Mouse (Mus musculus) limb, embryonic 10.5 days (tissue): ENCODE measurements around the gene Reps1. TPM values are rescaled to one million over a fixed set of nuclear protein-coding genes. Genes with fewer than 3 reads are reported as not detected.

Experiments used
- DNase-seq: peaks from one replicate; pipeline ENCODE4 v3.0.0-alpha.2; 2017; ENCODE audit warnings: low spot score
- H3K27ac ChIP-seq: fragments of 300-500 bp; sonication (generic); 2 replicates; pipeline ENCODE4 v1.5.1; 2016; ENCODE audit warnings: mild to moderate bottlenecking
- H3K27me3 ChIP-seq: fragments of 300-500 bp; sonication (generic); 2 replicates; pipeline ENCODE4 v1.6.1; 2016; ENCODE audit warnings: low read depth, mild to moderate bottlenecking; ENCODE audit not compliant: poor library complexity, severe bottlenecking
- H3K36me3 ChIP-seq: fragments of 300-500 bp; sonication (generic); 2 replicates; pipeline ENCODE4 v1.6.1; 2016; ENCODE audit warnings: mild to moderate bottlenecking, moderate library complexity
- H3K4me1 ChIP-seq: fragments of 300-500 bp; sonication (generic); 2 replicates; pipeline ENCODE4 v1.6.1; 2016
- H3K4me3 ChIP-seq: fragments of 300-500 bp; sonication (generic); 2 replicates; pipeline ENCODE4 v1.5.1; 2016; ENCODE audit warnings: mild to moderate bottlenecking, moderate library complexity
- H3K9me3 ChIP-seq: fragments of 300-500 bp; sonication (generic); replicated peaks from 2 replicates; pipeline ENCODE4 v1.6.1; 2016; ENCODE audit warnings: mild to moderate bottlenecking
- WGBS: fragments of 180-500 bp; shearing (Covaris S2); methylation state at CpG from one replicate; pipeline ENCODE4 v1.1.7; 2016; 5-methylcytosine and 5-hydroxymethylcytosine counted together
- polyA plus RNA-seq: library from polyadenylated mRNA; unstranded; fragments of >200 nt; fragmentation: Nextera tagmentation; extraction: Ambion mirVana; gene quantifications from 2 replicates; pipeline ENCODE4 v1.2.1, GENCODE M21; 2016

The Reps1 gene
- 17.8 and 18.3 TPM in 2 replicates for polyA plus RNA-seq

DNA sequence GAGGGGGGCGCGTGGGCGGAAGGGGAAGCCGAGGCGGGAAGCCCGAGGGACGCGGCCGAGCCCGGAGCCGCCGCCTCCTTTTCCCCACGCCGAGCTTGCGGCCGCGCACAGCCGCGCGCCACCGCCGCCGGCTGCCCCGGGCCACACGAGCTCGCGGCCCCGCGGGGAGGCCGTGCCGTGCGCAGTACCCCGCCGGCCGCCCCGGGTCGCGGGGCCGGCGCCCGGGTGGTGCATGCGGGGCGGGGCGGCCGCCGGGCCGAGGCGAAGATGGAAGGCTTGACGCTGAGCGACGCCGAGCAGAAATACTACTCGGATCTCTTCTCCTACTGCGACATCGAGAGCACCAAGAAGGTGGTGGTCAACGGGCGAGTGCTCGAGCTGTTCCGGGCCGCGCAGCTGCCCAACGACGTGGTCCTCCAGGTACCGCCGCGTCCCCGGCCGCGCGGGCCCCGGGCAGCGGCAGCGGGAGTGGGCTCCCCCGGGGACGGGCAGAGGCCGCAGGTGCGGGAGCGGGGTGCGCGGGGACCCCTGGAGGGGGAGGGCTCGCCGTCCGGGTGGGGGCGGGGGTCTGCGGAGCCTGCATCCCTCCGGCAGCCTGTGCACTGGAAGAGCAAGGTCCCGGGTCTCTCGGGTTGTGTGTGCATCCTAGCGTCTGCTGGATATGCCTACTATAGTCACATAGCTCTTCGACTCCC is at the start of gene Reps1:
Reps1 (plus strand) TSS at position 166 of the 695 bp plus-strand sequence.
- Histone ChIP-seq H3K27me3 (no peaks in the 10 kb centered on the region), H3K4me1 (peaks cover 19% of the 10 kb centered on the region), H3K36me3 (no peaks in the 10 kb centered on the region), H3K9me3 (no peaks in the 10 kb centered on the region), H3K27ac (peak within 1 kb of the TSS; percentile 96), H3K4me3 (peak within 1 kb of the TSS; percentile 99)
- peak; percentile 70 for DNase-seq
- WGBS: 2% methylated on average over 79 of the region's 90 CpGs

DNA sequence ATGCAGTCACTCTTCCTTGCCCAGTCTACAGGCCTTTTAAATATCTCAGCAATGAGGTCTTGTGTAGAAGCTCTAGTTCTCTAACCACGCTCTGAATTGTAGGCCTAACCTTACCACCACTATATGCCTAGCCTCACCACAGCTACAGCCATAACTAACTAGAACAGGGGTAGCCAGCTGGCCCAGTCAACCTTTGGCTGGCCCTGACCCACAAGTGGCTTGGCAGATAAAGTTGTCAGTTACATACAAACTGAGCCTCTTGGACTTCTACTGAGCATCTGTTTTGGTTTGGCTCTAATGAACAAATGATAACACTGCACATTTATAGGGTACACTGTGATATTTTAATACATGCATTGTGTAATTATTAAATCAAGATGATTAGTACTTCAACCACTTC is 48.9 kb upstream of the Reps1 start:
- 94% methylated on average over 1 of the region's 1 CpGs for WGBS

DNA sequence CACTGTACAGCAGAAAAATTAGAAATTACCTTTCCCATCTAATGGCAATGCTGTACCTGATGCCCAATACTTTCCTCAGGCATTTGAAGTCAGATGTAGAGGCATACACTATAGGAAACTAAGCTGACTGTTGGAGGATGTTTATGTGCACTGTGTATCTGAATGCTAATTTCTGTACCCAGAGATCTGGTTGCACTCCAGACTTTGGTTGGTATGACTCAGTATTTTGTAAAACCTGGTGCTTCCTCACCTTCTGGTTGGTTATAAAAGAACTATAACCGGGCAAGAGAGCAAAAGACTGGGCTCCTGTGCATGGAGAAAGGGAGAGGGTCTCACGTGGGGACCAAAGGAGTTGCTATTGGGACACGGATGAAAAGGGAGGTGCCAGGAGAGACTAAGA is 48.4 kb upstream of the Reps1 start:
- no peak overlapping the region for H3K27ac ChIP-seq
- no peak for DNase-seq
- 93% methylated on average over 3 of the region's 3 CpGs for WGBS
- H3K9me3 ChIP-seq: no peaks in the 10 kb centered on the region
- H3K4me3 ChIP-seq: no peak overlapping the region
- H3K36me3 ChIP-seq: peaks cover 31% of the 10 kb centered on the region
- no peaks in the 10 kb centered on the region for H3K4me1 ChIP-seq
- H3K27me3 ChIP-seq: no peaks in the 10 kb centered on the region

More for the DNA sequence above, 48.9 kb upstream of the Reps1 start:
- H3K4me1 ChIP-seq: no peaks in the 10 kb centered on the region
- peaks cover 26% of the 10 kb centered on the region for H3K36me3 ChIP-seq
- H3K4me3 ChIP-seq: no peak overlapping the region
- no peaks in the 10 kb centered on the region for H3K27me3 ChIP-seq
- DNase-seq: no peak
- no peaks in the 10 kb centered on the region for H3K9me3 ChIP-seq
- no peak overlapping the region for H3K27ac ChIP-seq

DNA sequence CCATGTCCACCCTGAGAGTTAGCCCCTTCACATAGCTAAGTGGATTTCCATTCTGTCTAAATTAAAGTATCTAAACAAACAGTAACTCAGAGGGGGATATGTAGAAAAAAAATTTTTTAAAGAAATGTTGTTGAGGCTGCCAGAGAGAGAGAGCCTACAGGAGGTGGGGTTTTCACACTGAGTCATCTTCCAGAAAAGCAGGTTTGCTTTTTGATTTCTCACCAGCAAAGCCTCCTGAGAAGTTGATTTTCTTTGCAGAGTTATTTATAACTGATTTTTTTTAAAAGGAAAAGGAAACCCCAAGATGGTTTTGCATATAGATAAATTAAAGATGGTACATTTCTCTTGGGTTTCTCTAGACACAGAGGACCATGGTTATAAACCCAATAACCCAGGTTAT is 47.5 kb upstream of the Reps1 start:
- Histone ChIP-seq H3K4me3 (no peak overlapping the region), H3K4me1 (no peaks in the 10 kb centered on the region), H3K9me3 (no peaks in the 10 kb centered on the region), H3K36me3 (peaks cover 37% of the 10 kb centered on the region), H3K27ac (no peak overlapping the region), H3K27me3 (no peaks in the 10 kb centered on the region)
- no peak for DNase-seq

DNA sequence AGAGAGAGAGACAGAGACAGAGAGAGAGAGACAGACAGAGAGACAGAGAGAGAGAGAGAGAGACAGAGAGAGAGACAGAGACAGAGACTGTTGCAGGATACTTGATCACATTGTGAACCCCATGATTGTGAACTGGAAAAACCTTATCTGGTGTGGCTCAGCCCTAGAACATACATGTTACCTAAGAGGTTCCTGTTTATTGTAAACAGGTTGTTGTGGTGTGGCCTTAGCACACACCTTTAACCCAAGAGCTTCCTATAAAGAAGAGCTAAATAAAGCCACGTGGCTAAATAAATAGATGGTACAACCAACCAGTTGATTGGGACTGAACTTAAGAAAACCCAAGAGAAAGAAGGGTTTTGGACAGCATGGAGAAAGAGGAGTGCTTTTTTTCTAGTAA is 45.9 kb upstream of the Reps1 start:
- no peak overlapping the region for H3K27ac ChIP-seq
- peaks cover 53% of the 10 kb centered on the region for H3K36me3 ChIP-seq
- no peaks in the 10 kb centered on the region for H3K9me3 ChIP-seq
- H3K4me3 ChIP-seq: no peak overlapping the region
- no peak for DNase-seq
- no peaks in the 10 kb centered on the region for H3K4me1 ChIP-seq
- no peaks in the 10 kb centered on the region for H3K27me3 ChIP-seq
- 83% methylated on average over 1 of the region's 1 CpGs for WGBS

DNA sequence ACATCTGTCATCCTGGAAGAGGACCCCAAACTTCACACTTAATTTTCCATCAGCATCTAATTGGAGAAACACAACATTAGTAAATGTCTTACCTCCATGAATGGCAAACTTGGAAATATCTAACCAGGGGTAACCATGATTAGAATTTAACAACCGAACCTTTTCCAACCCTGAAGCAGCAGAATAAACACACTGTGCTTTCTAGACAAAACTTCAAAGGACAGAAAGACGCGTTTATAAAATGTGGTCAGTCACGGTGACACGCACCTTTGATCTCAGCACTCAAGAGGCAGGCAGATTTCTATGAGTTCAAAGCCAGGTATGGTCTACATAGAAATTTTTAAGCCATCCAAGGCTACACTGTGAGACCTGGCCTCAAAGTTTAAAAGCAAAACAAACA is 43.9 kb upstream of the Reps1 start:
- WGBS: 80% methylated on average over 5 of the region's 5 CpGs

DNA sequence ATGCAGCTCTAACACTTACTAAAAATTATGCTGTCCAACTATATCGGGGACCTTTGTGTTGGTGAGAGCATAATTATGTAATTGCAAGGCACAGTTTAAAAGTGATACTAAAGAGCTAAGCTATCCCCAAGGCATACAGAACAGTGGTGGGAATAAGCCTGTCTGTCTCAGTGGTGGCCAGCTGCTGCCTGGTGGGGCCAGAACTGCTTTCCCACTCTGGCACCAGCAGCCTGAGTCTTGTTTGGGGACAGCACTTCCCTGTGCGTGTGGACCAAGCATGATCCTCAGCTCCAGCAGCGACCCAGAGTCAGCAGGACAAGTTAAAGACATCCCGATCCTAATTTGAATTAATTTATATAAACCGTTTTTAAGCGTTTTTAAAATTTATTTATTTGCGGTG is 35.2 kb upstream of the Reps1 start:
- H3K36me3 ChIP-seq: peaks cover 41% of the 10 kb centered on the region
- WGBS: 91% methylated on average over 7 of the region's 7 CpGs
- no peak for DNase-seq

More for the DNA sequence above, 43.9 kb upstream of the Reps1 start:
- peaks cover 70% of the 10 kb centered on the region for H3K36me3 ChIP-seq
- DNase-seq: no peak
- H3K27me3 ChIP-seq: no peaks in the 10 kb centered on the region
- no peaks in the 10 kb centered on the region for H3K4me1 ChIP-seq
- no peaks in the 10 kb centered on the region for H3K9me3 ChIP-seq
- H3K27ac ChIP-seq: no peak overlapping the region
- H3K4me3 ChIP-seq: no peak overlapping the region

DNA sequence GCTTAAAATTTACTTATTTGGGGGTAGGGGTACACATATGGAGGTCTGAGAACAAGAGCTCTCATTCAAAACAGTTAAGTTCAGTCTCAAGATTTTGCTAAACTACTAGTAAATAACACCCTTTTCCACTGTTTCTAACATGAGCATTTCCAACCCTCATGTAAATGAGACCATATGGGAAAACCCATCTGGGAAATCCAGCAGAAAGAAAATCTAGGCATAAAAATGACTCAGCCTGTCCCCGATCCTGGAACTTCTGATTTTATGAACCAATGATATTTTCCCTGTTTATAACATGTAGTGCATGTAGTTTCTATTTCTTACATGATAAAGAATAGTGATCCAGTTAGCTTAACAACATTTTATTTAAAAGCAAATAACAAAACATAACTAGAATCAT is 34.8 kb upstream of the Reps1 start:
- H3K27ac ChIP-seq: no peak overlapping the region
- H3K4me3 ChIP-seq: peak overlapping the region; percentile 77; the same call in 1 of the 2 replicates
- peaks cover 9% of the 10 kb centered on the region; the same call in 1 of the 2 replicates for H3K4me1 ChIP-seq
- no peak for DNase-seq
- 91% methylated on average over 1 of the region's 1 CpGs for WGBS
- H3K27me3 ChIP-seq: no peaks in the 10 kb centered on the region
- H3K9me3 ChIP-seq: no peaks in the 10 kb centered on the region
- peaks cover 40% of the 10 kb centered on the region for H3K36me3 ChIP-seq

More for the DNA sequence above, 35.2 kb upstream of the Reps1 start:
- no peaks in the 10 kb centered on the region for H3K27me3 ChIP-seq
- H3K9me3 ChIP-seq: no peaks in the 10 kb centered on the region
- no peak overlapping the region for H3K27ac ChIP-seq
- H3K4me3 ChIP-seq: no peak overlapping the region
- peaks cover 9% of the 10 kb centered on the region; the same call in 1 of the 2 replicates for H3K4me1 ChIP-seq

DNA sequence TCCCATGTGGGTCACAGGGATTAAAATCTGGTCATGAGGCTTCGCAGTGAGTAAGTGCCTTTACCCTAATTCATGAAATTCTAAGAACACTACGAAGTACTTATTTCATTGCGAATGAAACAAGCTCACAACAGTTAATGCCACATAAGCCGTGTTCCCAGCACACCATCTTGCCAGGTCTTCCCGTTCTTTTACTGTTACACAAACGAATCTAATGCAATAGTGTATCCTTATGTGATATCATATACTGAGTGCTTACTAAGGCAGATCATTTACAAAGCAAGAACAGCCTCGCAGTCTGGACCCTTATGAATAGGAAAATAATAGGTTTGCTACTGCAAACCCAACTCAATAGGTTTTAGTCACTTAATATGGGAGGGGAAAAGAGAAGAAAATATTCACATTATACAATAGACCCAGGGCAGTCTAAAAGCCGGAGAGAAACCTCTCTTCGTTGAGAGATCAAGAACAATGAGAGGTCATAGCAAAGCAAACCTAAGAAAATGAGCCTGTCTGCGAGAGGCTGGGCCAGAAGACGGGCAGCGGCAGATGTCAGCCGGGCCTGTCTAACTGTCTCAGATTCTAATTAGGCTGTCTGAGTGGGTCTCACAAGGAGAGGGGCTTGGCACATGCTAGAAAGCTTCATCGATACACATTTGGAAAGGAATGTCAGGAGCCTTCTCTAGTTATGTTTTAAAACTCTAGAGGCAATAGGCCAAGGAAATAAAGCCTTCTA is 33.9 kb upstream of the Reps1 start:
- H3K27me3 ChIP-seq: no peaks in the 10 kb centered on the region
- WGBS: 47% methylated on average over 14 of the region's 14 CpGs
- H3K4me3 ChIP-seq: peak overlapping the region; percentile 77
- peaks cover 9% of the 10 kb centered on the region; the same call in 1 of the 2 replicates for H3K4me1 ChIP-seq
- no peaks in the 10 kb centered on the region for H3K9me3 ChIP-seq
- peak overlapping the region; percentile 98 for H3K27ac ChIP-seq
- DNase-seq: no peak
- H3K36me3 ChIP-seq: peaks cover 31% of the 10 kb centered on the region

DNA sequence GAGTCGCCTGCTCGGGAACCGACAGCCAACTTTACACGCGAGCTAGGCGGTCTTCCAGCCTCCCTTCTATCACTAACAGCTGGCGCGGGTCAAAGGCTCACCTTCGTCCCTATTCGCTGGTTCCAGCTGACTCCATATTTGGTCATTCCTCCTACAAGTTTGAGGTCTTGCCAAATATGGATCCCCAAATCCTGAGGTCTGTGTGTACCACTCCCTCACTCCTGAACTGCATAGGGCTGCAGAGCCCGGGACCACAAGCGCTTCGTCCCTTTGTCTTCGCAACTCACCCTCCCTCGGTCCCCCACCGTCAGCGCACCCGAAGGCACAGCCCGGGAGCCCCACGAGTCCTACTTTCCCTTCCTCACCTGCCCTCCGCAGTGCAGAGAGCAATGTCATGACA is 33.3 kb upstream of the Reps1 start:
- WGBS: under 1% methylated on average over 21 of the region's 21 CpGs
- no peaks in the 10 kb centered on the region for H3K27me3 ChIP-seq
- peaks cover 25% of the 10 kb centered on the region for H3K36me3 ChIP-seq
- peak overlapping the region; percentile 98 for H3K27ac ChIP-seq
- H3K9me3 ChIP-seq: no peaks in the 10 kb centered on the region
- H3K4me1 ChIP-seq: peaks cover 9% of the 10 kb centered on the region; the same call in 1 of the 2 replicates
- H3K4me3 ChIP-seq: peak overlapping the region; percentile 77
- peak; percentile 85 for DNase-seq

DNA sequence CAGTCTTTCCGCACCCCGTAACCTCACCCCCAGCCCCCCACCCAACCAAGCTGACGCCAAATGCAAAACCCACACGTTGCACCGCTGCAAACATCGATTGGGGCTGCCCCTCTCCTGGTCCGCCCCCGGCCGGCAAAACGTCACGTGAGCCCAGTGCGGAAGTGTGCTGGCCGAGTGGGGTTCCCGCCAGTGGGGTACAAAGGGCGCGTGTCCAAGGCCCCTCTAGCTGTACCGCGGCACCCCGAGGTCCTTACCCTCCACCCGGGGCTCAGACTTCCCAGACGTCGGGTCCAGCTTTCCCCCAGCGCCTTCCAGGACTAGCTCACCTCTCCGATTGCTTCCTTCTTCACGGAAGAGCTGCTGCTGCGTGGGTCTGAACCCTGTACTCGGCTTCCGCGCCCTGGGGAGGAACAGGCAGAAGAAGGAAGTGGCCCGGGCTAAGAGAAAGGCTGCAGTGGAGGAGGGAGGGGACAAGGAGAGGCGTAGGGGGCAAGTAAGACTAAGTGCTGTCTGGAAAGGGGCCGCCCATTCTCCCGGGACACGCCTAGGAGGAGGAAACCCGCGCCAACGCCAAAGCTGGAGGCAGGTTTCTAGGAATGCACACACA is 32.8 kb upstream of the Reps1 start, which contains the start of gene Abracl:
Abracl (minus strand) TSS at position 548 of the 607 bp plus-strand sequence.
- under 1% methylated on average over 37 of the region's 37 CpGs for WGBS
- Histone ChIP-seq H3K4me3 (peak within 1 kb of the TSS; percentile 77), H3K9me3 (no peaks in the 10 kb centered on the region), H3K27ac (peak within 1 kb of the TSS; percentile 98), H3K36me3 (peaks cover 20% of the 10 kb centered on the region), H3K4me1 (peaks cover 9% of the 10 kb centered on the region; the same call in 1 of the 2 replicates), H3K27me3 (no peaks in the 10 kb centered on the region)
- DNase-seq: peak; percentile 87

DNA sequence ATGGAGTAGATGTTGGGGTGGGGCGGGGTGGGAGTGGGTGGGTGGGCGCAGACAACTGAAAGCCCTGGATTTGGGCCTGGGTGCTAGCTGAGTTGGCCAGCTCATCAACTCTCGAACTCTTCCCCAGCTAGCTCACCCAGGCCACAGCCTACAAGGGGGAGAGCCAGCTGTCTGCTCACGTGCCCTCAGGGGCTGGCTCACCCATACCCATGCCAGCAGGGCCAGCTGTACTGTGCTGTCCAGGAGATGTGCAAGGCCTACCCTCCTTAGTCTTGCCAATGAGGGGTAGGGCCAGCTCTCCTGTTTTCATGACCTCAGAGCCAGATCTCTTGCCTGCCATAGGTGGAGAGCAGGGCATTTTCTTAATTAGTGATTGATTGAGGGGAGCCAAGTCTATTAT is 21.3 kb upstream of the Reps1 start:
- Histone ChIP-seq H3K36me3 (no peaks in the 10 kb centered on the region), H3K4me3 (no peak overlapping the region), H3K27ac (no peak overlapping the region), H3K27me3 (no peaks in the 10 kb centered on the region), H3K9me3 (no peaks in the 10 kb centered on the region), H3K4me1 (no peaks in the 10 kb centered on the region)
- WGBS: 92% methylated on average over 4 of the region's 4 CpGs
- DNase-seq: no peak

DNA sequence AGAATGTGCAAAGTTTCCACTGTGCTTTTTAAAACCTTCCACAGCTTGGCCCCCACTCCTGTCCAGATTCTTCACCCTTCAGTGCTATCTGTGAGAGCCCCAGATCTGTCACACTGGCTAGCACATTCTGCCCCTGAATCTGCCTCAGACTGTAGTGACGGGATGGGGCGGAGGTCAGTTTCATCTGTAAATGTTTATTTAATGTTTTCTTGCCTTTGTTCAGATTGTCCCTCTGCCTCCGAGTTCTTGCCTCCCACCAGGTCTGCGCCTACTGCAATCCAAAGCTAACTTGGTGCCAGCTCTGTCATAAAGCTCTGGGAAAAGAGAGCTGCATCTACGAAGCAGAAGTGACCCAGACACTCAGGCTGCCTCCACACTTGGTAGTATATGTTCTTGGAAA is 18.8 kb upstream of the Reps1 start:
- WGBS: 73% methylated on average over 5 of the region's 5 CpGs
- no peak overlapping the region for H3K27ac ChIP-seq
- H3K4me3 ChIP-seq: no peak overlapping the region
- H3K9me3 ChIP-seq: no peaks in the 10 kb centered on the region
- no peaks in the 10 kb centered on the region for H3K4me1 ChIP-seq
- DNase-seq: no peak
- H3K36me3 ChIP-seq: no peaks in the 10 kb centered on the region
- H3K27me3 ChIP-seq: no peaks in the 10 kb centered on the region
